ENCODE assay signal across 9 mouse cellular contexts in the genomic region with DNA sequence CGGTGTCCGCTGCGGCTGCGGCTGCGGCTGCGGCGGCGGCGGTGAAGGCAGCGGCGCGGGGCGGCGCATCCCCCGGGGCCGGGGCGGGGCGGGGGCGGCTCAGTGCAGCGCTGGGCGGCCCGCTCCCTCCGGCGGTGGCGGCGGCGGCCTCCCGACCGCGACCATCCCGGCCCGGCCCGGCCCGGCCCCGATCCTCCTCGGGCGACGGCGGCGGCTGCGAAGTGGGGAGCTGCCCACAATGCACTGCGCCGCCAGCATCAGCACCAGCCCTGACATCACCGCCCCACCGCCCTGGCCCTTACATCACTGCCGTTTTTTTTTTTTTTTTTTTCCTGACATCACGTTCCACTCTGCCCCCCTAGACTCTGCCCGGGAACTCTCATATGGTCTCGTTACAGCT. TPM values are rescaled to one million over a fixed set of nuclear protein-coding genes. Genes with fewer than 3 reads are reported as not detected.
DNase-seq lines count a peak whose midpoint lies in the region; ATAC-seq and TF ChIP-seq lines count a peak whose summit lies in the region.
"Had no signal": no experiment of that assay in that cellular context is flagged by ENCODE, and none has a peak within 500 bp of the region (broad histone marks: within the 10 kb centered on the region; RNA-seq: fewer than 3 reads in every experiment).

Gene Ttbk1 (minus strand): TSS at position 245 of the 400 bp plus-strand sequence.

- ATAC-seq in heart, embryonic 15.5 days (replicated peaks; ENCODE audit: insufficient number of reproducible peaks, insufficient read depth, low FRiP score, low read depth): no peak
- peak; percentile 72 for ATAC-seq in frontal cortex, adult (ENCODE audit: low TSS enrichment)
- peak; percentile 71 for ATAC-seq in neural tube, embryonic 13.5 days (ENCODE audit: low read depth)
- no peak for ATAC-seq in monocyte, adult 5-6 weeks (replicated peaks; ENCODE audit: insufficient number of reproducible peaks, low FRiP score, low TSS enrichment, poor library complexity, severe bottlenecking)

- no peaks in the 10 kb centered on the region for H3K36me3 ChIP-seq in heart, embryonic 15.5 days
- no peaks in the 10 kb centered on the region for H3K36me3 ChIP-seq in heart, adult 2 months (ENCODE audit: control insufficient read depth, insufficient read depth, low read length)
- no peaks in the 10 kb centered on the region for H3K36me3 ChIP-seq in neural tube, embryonic 13.5 days
- H3K36me3 ChIP-seq: G1E had no signal

- no peaks in the 10 kb centered on the region for H3K9me3 ChIP-seq in heart, embryonic 15.5 days (replicated peaks)
- no peaks in the 10 kb centered on the region for H3K9me3 ChIP-seq in neural tube, embryonic 13.5 days
- H3K9me3 ChIP-seq: G1E had no signal

- H3K4me2 ChIP-seq in heart, embryonic 15.5 days: peak within 1 kb of the TSS; percentile 68
- peak within 1 kb of the TSS; percentile 75 for H3K4me2 ChIP-seq in neural tube, embryonic 13.5 days

- H3K4me1 ChIP-seq in heart, embryonic 15.5 days (replicated peaks): peaks cover 14% of the 10 kb centered on the region
- H3K4me1 ChIP-seq in heart, adult 2 months (ENCODE audit: control insufficient read depth, insufficient read depth, low read length): no peaks in the 10 kb centered on the region
- H3K4me1 ChIP-seq in neural tube, embryonic 13.5 days (replicated peaks): peaks cover 48% of the 10 kb centered on the region

- H3K79me2 ChIP-seq in heart, adult 2 months (replicated peaks; ENCODE audit: control insufficient read depth, insufficient read depth, low read length): no peaks in the 10 kb centered on the region

- H3K9ac ChIP-seq in heart, embryonic 15.5 days: no peak within 1 kb of the TSS
- H3K9ac ChIP-seq in heart, adult 2 months (ENCODE audit: low read depth, low read length): no peak within 1 kb of the TSS
- peak within 1 kb of the TSS; percentile 97 for H3K9ac ChIP-seq in neural tube, embryonic 13.5 days

- intact Hi-C loops in heart, adult 2 months (cut with DNase I): no loop called here
- intact Hi-C loops in left cerebral cortex, postnatal 10 days (cut with DNase I): no loop called here

- TF ChIP-seq CTCF in heart, adult 2 months (IDR thresholded peaks at IDR 0.05): no peak

- no peak for TF ChIP-seq EP300 in heart, adult 2 months (IDR thresholded peaks at IDR 0.05; ENCODE audit: insufficient read depth, low read depth, low read length)

- TF ChIP-seq POLR2A in heart, adult 2 months (IDR thresholded peaks at IDR 0.05; ENCODE audit: insufficient read depth, low read depth, low read length): no peak

- no peak for DNase-seq in heart, adult 2 months
- peak; percentile 70 for DNase-seq in cerebellum, adult 11 months
- DNase-seq in left cerebral cortex, postnatal 10 days (ENCODE audit: extremely low spot score in 1 of 2, low spot score in 2 of 2): peak in 1 of 2 experiments; percentile 79
- DNase-seq in testis, postnatal 10 days (ENCODE audit: low spot score): no peak

- 1% methylated on average over 20 of the region's 49 CpGs for WGBS in heart, embryonic 15.5 days
- 1% methylated on average over 36 of the region's 49 CpGs for WGBS in heart, adult 2 months
- 0% methylated on average over 18 of the region's 49 CpGs for WGBS in neural tube, embryonic 13.5 days

- H3K27me3 ChIP-seq in heart, embryonic 15.5 days: peaks cover 82% of the 10 kb centered on the region
- peaks cover 13% of the 10 kb centered on the region for H3K27me3 ChIP-seq in heart, adult 2 months (ENCODE audit: control insufficient read depth, insufficient read depth, low read length)
- peaks cover 32% of the 10 kb centered on the region for H3K27me3 ChIP-seq in neural tube, embryonic 13.5 days

- H3K4me3 ChIP-seq in heart, embryonic 15.5 days: peak within 1 kb of the TSS; percentile 39
- H3K4me3 ChIP-seq in heart, adult 2 months: no peak within 1 kb of the TSS
- peak within 1 kb of the TSS; percentile 78 for H3K4me3 ChIP-seq in neural tube, embryonic 13.5 days

- no peak within 1 kb of the TSS for H3K27ac ChIP-seq in heart, embryonic 15.5 days
- no peak within 1 kb of the TSS for H3K27ac ChIP-seq in heart, adult 2 months
- peak within 1 kb of the TSS; percentile 79 for H3K27ac ChIP-seq in neural tube, embryonic 13.5 days (replicated peaks)

RNA-seq across cellular contexts. Expression of gene Ttbk1, which starts in this region (rescaled TPM):
- polyA plus RNA-seq in heart, embryonic 15.5 days (2015; fragmentation: Nextera tagmentation; extraction: Ambion mirVana): 0.05 and 0.29 TPM in 2 replicates
- total RNA-seq in heart, adult 2 months (2021): under 1 TPM; 0.16 to 0.23 TPM
- polyA plus RNA-seq in heart, adult 2 months (2012; rRNA removed): 0.21 and 0.23 TPM in 2 replicates
- 100 to 1,000 TPM; 115 to 117 TPM for total RNA-seq in left cerebral cortex, postnatal 10 days (2021)
- polyA plus RNA-seq in neural tube, embryonic 13.5 days (2015; fragmentation: Nextera tagmentation; extraction: Ambion mirVana): 6.0 and 6.9 TPM in 2 replicates
- under 0.01 to 0.58 TPM (median 0.48 TPM) in 3 replicates for total RNA-seq in monocyte, adult 5-6 weeks (2017)

Comparison
In these comparisons a context has a peak if more than half of its experiments do, and no peak if none do; other contexts are left out.
1. RNA of gene Ttbk1 (total RNA-seq): 115 to 117 TPM in left cerebral cortex, postnatal 10 days; under 0.01 to 0.58 TPM in monocyte, adult 5-6 weeks and 0.16 to 0.23 TPM in heart, adult 2 months; every median in the first group is over 10 times any median in the second.
2. ATAC-seq: peak in frontal cortex, adult (single experiment) and neural tube, embryonic 13.5 days (single experiment); none in heart, embryonic 15.5 days (single experiment) and monocyte, adult 5-6 weeks (single experiment).